Mouse (Mus musculus) MEL (cell line): Measurements from ENCODE around the gene Fam221b.

Experiments used
- CHD1 ChIP-seq: IDR thresholded peaks from 2 replicates; pipeline ENCODE4 v1.6.1; 2012; ENCODE audit warnings: low read depth, mild to moderate bottlenecking, inconsistent platforms, low read length, improper control_type of control experiment
- CHD2 ChIP-seq: IDR thresholded peaks from 2 replicates; pipeline ENCODE4 v1.6.1; 2011; ENCODE audit warnings: low read length, improper control_type of control experiment
- CTCF ChIP-seq, 3 experiments: IDR thresholded peaks in 2 of 3; conservative IDR thresholded peaks in 1 of 3; 2 replicates each; pipeline ENCODE4 v1.5.1; 2011 to 2012; ENCODE audit warnings: low read length in 3 of 3, low read depth in 2 of 3, mild to moderate bottlenecking in 2 of 3, improper control_type of control experiment in 1 of 3, inconsistent platforms in 1 of 3, mixed read lengths in 1 of 3, moderate library complexity in 1 of 3; ENCODE audit not compliant: control insufficient read depth in 1 of 3, insufficient read depth in 1 of 3, poor library complexity in 1 of 3, severe bottlenecking in 1 of 3
- EP300 ChIP-seq, 2 experiments: IDR thresholded peaks; 2 replicates each; pipeline ENCODE4 v1.6.1; 2011; ENCODE audit warnings: improper control_type of control experiment in 2 of 2, low read length in 2 of 2, low read depth in 1 of 2, mild to moderate bottlenecking in 1 of 2
- GATA1 ChIP-seq: IDR thresholded peaks from 2 replicates; pipeline ENCODE4 v1.6.1; 2011; ENCODE audit warnings: low read depth, low read length, improper control_type of control experiment
- MAX ChIP-seq: IDR thresholded peaks from 2 replicates; pipeline ENCODE4 v1.6.1; 2011; ENCODE audit warnings: low read length, improper control_type of control experiment
- NRF1 ChIP-seq: IDR thresholded peaks from 2 replicates; pipeline ENCODE4 v1.6.1; 2014; ENCODE audit warnings: low read depth, mild to moderate bottlenecking, inconsistent platforms, low read length, improper control_type of control experiment, moderate library complexity; ENCODE audit not compliant: poor library complexity, insufficient read depth, severe bottlenecking
- POLR2A ChIP-seq, 2 experiments: IDR thresholded peaks; 2 replicates each; pipeline ENCODE4 v1.6.1; 2011 to 2012; ENCODE audit warnings: low read length in 2 of 2, mild to moderate bottlenecking in 2 of 2, control low read depth in 1 of 2, improper control_type of control experiment in 1 of 2, low read depth in 1 of 2, moderate library complexity in 1 of 2; ENCODE audit not compliant: control insufficient read depth in 1 of 2, insufficient read depth in 1 of 2, poor library complexity in 1 of 2
- USF1 ChIP-seq: IDR thresholded peaks from 2 replicates; pipeline ENCODE4 v1.6.1; 2014; ENCODE audit warnings: low read depth, mild to moderate bottlenecking, inconsistent platforms, low read length, improper control_type of control experiment, moderate library complexity

DNA sequence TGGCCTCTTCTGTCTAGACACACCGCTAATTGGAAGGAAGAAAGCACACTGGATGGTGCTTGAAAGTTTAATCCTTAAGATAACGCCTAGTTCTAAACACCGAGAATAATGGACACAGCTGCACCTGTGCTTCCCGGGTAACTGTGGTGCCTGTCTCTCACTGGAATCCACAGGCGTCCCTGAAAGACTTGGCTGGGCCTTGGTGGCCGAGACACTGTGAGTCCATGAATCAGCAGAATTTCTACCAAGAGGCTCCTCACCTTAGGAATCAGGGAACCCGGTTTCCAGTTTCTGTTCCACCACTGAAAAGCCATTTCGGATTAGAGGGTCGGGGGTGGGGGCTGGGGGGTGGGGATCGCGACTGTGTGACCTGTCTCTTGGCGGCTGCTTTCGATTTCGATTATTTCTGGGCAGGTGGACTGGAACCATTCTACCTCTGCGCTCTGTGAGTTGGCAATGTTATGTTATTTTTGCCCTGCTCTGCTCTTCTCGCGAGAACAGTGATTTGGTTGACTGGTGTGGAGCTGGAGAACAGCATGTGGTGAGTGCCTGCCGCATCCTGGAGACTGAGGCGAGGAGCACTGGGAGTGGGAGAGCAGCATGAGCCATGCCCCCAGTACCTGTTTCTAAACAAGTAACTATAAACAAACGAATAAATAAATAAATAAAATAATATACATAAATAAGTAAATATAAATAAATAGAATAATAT is 39.7 kb downstream of the Fam221b start:
- TF ChIP-seq CHD2 (no peak), CTCF (IDR thresholded peaks at IDR 0.05 in 2 of 3, conservative IDR thresholded peaks at IDR 0.05 in 1 of 3; ENCODE audit: control insufficient read depth in 1 of 3, insufficient read depth in 1 of 3, low read depth in 2 of 3, low read length in 3 of 3, poor library complexity in 1 of 3, severe bottlenecking in 1 of 3) (no peak), MAX (no peak), POLR2A (IDR thresholded peaks at IDR 0.05; ENCODE audit: control insufficient read depth in 1 of 2, insufficient read depth in 1 of 2, low read depth in 1 of 2, low read length in 2 of 2, poor library complexity in 1 of 2) (no peak), USF1 (no peak), NRF1 (no peak), GATA1 (no peak), CHD1 (no peak), EP300 (IDR thresholded peaks at IDR 0.05; ENCODE audit: low read depth in 1 of 2, low read length in 2 of 2) (no peak)
